Mouse (Mus musculus): ENCODE results near the gene Gpx3. TPM values are rescaled to one million over a fixed set of nuclear protein-coding genes. Genes with fewer than 3 reads are reported as not detected.
A peak's percentile ranks its signal among the peaks of the same experiment; 100 is the strongest.
"Not testable (repeated sequence)": the region's sequence is repeated elsewhere in the genome, so short reads cannot be mapped to it uniquely, and the experiment has no call there.

Gene Gpx3
- total and polyA plus RNA-seq, 2 experiments from 2014 or later, result 16.0 to 44.0 TPM

DNA sequence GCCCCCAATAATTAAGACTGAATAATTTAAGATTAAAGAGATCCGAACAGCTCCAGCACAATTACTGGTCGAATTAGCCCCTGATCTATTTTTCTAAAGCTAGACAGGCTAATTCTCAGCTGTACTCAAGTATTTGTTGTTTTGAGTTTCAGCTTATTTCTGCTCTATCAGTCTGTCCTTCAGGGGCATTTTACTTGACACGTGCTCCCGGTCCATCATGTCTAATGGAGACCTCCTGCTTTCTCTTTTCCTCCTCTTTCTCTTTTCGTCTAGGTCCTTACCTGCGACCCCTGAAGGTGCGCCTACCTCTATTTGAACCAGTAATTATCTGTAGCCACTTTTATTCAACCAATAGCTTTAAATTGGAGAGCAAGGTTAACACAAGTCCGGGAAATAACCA is 52.5 kb downstream of the Gpx3 start:
- H3K4me3 ChIP-seq (ENCODE audit: low read depth, low read length), result no peak overlapping the region
- ATAC-seq (no peak), DNase-seq (no peak)
- H3K9ac ChIP-seq, result no peak overlapping the region
- H3K27me3 ChIP-seq (ENCODE audit: insufficient read depth, low read length), result no peaks in the 10 kb centered on the region
- 63% methylated on average over 8 of the region's 8 CpGs for WGBS
- 0 out of 2 replicates have a peak, but pooled peaks cover 6% of the 10 kb centered on the region for H3K4me1 ChIP-seq (ENCODE audit: insufficient read depth)
- no peaks in the 10 kb centered on the region for H3K9me3 ChIP-seq (ENCODE audit: low read length)
- no peak for TF ChIP-seq CTCF (IDR thresholded peaks at IDR 0.05; ENCODE audit: low read depth)
- H3K36me3 ChIP-seq (ENCODE audit: insufficient read depth), result no peaks in the 10 kb centered on the region
- no peak overlapping the region for H3K4me2 ChIP-seq (ENCODE audit: low read depth)
- no peak overlapping the region for H3K27ac ChIP-seq (ENCODE audit: low read depth, low read length)

DNA sequence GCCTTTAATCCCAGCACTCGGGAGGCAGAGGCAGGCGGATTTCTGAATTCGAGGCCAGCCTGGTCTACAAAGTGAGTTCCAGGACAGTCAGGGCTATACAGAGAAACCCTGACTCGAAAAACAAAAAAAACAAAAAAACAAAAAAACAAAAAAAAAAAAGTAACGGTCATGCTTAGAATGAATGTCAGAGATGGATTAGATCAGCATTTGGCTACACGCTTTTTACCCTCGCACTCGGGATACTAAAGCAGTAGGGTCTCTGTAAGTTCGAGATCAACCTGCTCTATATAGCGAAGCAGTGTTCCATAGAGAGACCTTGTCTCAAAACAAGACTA is 53.1 kb downstream of the Gpx3 start:
- not testable (repeated sequence) for H3K9me3 ChIP-seq (ENCODE audit: low read length); H3K27ac ChIP-seq (ENCODE audit: low read depth, low read length); ATAC-seq; H3K36me3 ChIP-seq (ENCODE audit: insufficient read depth); H3K27me3 ChIP-seq (ENCODE audit: insufficient read depth, low read length); H3K4me1 ChIP-seq (ENCODE audit: insufficient read depth); DNase-seq
- Histone ChIP-seq H3K4me2 (ENCODE audit: low read depth) (peak overlapping the region; percentile 62), H3K9ac (peak overlapping the region; percentile 93), H3K4me3 (ENCODE audit: low read depth, low read length) (peak overlapping the region; percentile 87)
- WGBS, result 45% methylated on average over 10 of the region's 10 CpGs

DNA sequence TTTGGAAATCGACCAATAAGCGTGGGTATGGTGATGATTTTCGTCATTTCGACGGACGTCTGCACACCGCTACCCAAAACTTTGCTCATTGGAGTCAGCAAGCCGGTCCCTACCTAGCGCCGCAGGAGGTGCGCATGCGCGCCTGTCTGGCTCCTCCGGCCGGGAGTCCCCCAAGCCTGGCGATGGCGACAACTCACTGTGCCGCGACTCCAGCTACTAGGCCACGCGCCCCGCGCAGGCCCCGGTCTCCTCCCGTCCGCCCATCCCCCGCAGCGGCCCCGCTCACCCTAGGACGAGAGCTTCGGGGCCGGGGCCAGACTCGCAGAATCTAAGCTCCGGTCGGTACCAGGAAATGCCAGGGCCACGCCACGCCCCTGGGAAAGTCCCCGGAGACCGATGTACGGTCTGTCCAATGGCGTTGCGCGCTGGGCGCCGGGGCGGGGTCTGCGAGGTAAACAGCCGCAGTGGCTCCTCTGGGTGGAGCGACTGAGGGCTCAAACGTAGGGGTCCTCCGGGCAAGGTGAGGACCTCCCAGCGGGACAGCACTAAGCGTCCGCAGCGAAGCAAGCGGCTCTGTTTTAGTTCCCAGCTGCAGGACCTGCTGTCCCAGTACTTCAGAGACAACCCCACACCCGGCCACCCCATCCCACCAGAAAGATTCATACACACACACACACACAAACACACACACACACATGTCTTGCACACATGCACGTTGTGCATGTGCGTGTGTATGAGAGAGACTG is 53.7 kb downstream of the Gpx3 start:
- Histone ChIP-seq H3K9ac (peak overlapping the region; percentile 93), H3K27ac (ENCODE audit: low read depth, low read length) (peak overlapping the region; percentile 83), H3K4me1 (ENCODE audit: insufficient read depth) (0 out of 2 replicates have a peak, but pooled peaks cover 6% of the 10 kb centered on the region), H3K9me3 (ENCODE audit: low read length) (no peaks in the 10 kb centered on the region), H3K4me2 (ENCODE audit: low read depth) (peak overlapping the region; percentile 62), H3K36me3 (ENCODE audit: insufficient read depth) (no peaks in the 10 kb centered on the region), H3K4me3 (ENCODE audit: low read depth, low read length) (peak overlapping the region; percentile 87), H3K27me3 (ENCODE audit: insufficient read depth, low read length) (no peaks in the 10 kb centered on the region)
- ATAC-seq, result peak; percentile 100
- WGBS, result 1% methylated on average over 59 of the region's 59 CpGs
- no peak; the same call in 1 of the 2 replicates for TF ChIP-seq CTCF (IDR thresholded peaks at IDR 0.05; ENCODE audit: low read depth)
- peak; percentile 97 for DNase-seq

DNA sequence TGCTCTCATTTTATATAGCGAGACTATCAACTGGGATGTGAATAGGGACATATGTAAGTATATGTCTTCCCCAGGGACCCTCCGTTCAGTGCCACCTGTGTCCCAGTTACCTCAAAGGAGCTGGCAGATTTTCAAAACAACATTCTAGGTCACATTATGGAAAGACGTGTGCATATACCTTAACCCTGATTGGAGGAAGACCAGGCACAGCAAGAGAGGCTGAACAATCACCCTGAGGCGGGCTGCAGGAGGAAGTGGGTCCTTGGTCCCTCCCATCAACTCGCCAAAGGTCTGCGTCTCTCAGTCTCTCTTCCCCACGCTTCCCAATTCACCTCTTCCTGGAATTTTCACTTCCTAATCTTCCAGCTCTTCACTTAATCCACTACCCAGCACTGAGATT is 54.7 kb downstream of the Gpx3 start:
- 56% methylated on average over 7 of the region's 7 CpGs for WGBS
- no peak overlapping the region for H3K27ac ChIP-seq (ENCODE audit: low read depth, low read length)
- no peak overlapping the region for H3K4me3 ChIP-seq (ENCODE audit: low read depth, low read length)
- no peaks in the 10 kb centered on the region for H3K9me3 ChIP-seq (ENCODE audit: low read length)
- no peak for TF ChIP-seq CTCF (IDR thresholded peaks at IDR 0.05; ENCODE audit: low read depth)
- H3K4me2 ChIP-seq (ENCODE audit: low read depth), result no peak overlapping the region
- ATAC-seq (no peak), DNase-seq (no peak)
- no peaks in the 10 kb centered on the region for H3K36me3 ChIP-seq (ENCODE audit: insufficient read depth)
- 0 out of 2 replicates have a peak, but pooled peaks cover 6% of the 10 kb centered on the region for H3K4me1 ChIP-seq (ENCODE audit: insufficient read depth)
- no peaks in the 10 kb centered on the region for H3K27me3 ChIP-seq (ENCODE audit: insufficient read depth, low read length)
- no peak overlapping the region for H3K9ac ChIP-seq

DNA sequence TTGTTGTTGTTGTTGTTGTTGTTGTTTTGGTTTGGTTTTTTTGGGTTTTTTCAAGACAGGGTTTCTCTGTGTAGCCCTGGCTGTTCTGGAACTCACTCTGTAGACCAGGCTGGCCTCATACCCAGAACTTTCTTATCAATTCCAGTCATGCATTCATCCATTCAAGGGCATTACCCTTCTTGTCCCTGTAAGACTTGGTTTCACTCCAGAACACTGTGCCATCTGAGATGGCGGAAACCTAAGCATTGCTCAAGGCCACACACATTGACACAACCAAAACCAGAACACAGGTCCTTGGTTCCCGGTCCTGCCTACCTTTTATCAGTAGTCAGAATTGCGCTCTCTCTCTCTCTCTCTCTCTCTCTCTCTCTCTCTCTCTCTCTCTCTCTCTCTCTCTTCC is 55.5 kb downstream of the Gpx3 start:
- not testable (repeated sequence) for H3K4me1 ChIP-seq (ENCODE audit: insufficient read depth); H3K27me3 ChIP-seq (ENCODE audit: insufficient read depth, low read length); H3K27ac ChIP-seq (ENCODE audit: low read depth, low read length); ATAC-seq; DNase-seq; H3K36me3 ChIP-seq (ENCODE audit: insufficient read depth); H3K9ac ChIP-seq; H3K4me2 ChIP-seq (ENCODE audit: low read depth); H3K4me3 ChIP-seq (ENCODE audit: low read depth, low read length); H3K9me3 ChIP-seq (ENCODE audit: low read length)
- 94% methylated on average over 3 of the region's 3 CpGs for WGBS

DNA sequence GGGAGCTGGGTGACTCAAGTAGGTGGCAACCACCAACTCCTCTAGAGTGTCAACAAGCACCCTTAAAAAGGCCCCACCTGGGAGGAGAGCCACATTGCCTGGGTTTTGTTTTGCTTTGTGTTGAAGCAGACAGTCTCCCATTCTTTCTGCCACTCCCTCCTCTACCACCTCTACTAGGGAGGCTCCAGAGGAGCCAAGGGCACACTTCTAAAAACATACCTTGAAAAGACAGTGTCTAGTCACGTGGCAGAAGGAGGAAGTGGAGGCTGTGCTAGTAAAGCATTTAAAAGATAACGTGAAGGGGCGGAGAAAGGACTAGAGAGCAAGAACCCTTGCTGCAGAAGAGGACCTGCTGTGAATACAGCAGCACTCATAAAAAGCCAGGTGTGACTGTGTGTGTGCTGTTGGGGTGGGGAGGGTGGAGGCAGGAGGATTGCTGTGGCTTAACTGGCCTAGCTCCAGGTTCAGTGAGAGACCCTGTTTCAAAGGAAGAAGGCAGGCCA is 56.4 kb downstream of the Gpx3 start:
- DNase-seq (no peak), ATAC-seq (no peak)
- WGBS, result 61% methylated on average over 3 of the region's 3 CpGs
- Histone ChIP-seq H3K9ac (no peak overlapping the region), H3K27me3 (ENCODE audit: insufficient read depth, low read length) (no peaks in the 10 kb centered on the region), H3K36me3 (ENCODE audit: insufficient read depth) (no peaks in the 10 kb centered on the region), H3K27ac (ENCODE audit: low read depth, low read length) (no peak overlapping the region), H3K4me3 (ENCODE audit: low read depth, low read length) (no peak overlapping the region), H3K9me3 (ENCODE audit: low read length) (no peaks in the 10 kb centered on the region), H3K4me1 (ENCODE audit: insufficient read depth) (0 out of 2 replicates have a peak, but pooled peaks cover 6% of the 10 kb centered on the region), H3K4me2 (ENCODE audit: low read depth) (no peak overlapping the region)
- no peak for TF ChIP-seq CTCF (IDR thresholded peaks at IDR 0.05; ENCODE audit: low read depth)

Other genes with a start within 250 kb of the Gpx3 start
- gene Cdc42se2, start 114.8 kb upstream of the Gpx3 start, total RNA-seq (2014; rRNA removed), result 137 and 150 TPM in 2 replicates
- 121 and 137 TPM in 2 replicates for gene Cdc42se2, start 114.8 kb upstream of the Gpx3 start, polyA plus RNA-seq (2015; fragmentation: Nextera tagmentation; extraction: Ambion mirVana)
- gene Lyrm7, start 41.5 kb upstream of the Gpx3 start, total RNA-seq (2014; rRNA removed), result 4.0 and 7.1 TPM in 2 replicates
- 11.3 and 12.2 TPM in 2 replicates for gene Lyrm7, start 41.5 kb upstream of the Gpx3 start, polyA plus RNA-seq (2015; fragmentation: Nextera tagmentation; extraction: Ambion mirVana)
- gene Hint1, start 36.1 kb upstream of the Gpx3 start, total RNA-seq (2014; rRNA removed), result 622 and 776 TPM in 2 replicates
- gene Hint1, start 36.1 kb upstream of the Gpx3 start, polyA plus RNA-seq (2015; fragmentation: Nextera tagmentation; extraction: Ambion mirVana), result 1,041 and 1,347 TPM in 2 replicates
- gene Tnip1, start 60.5 kb downstream of the Gpx3 start, total RNA-seq (2014; rRNA removed), result 9.8 and 14.9 TPM in 2 replicates
- gene Tnip1, start 60.5 kb downstream of the Gpx3 start, polyA plus RNA-seq (2015; fragmentation: Nextera tagmentation; extraction: Ambion mirVana), result 13.0 and 16.6 TPM in 2 replicates
- gene Anxa6, start 131.0 kb downstream of the Gpx3 start, total RNA-seq (2014; rRNA removed), result 52.3 and 57.2 TPM in 2 replicates
- gene Anxa6, start 131.0 kb downstream of the Gpx3 start, polyA plus RNA-seq (2015; fragmentation: Nextera tagmentation; extraction: Ambion mirVana), result 40.5 and 50.2 TPM in 2 replicates
- gene Ccdc69, start 175.7 kb downstream of the Gpx3 start, total RNA-seq (2014; rRNA removed), result 0.48 and 0.62 TPM in 2 replicates
- gene Ccdc69, start 175.7 kb downstream of the Gpx3 start, polyA plus RNA-seq (2015; fragmentation: Nextera tagmentation; extraction: Ambion mirVana), result 0.18 and 0.29 TPM in 2 replicates
- 19.9 and 20.2 TPM in 2 replicates for gene Gm2a, start 195.7 kb downstream of the Gpx3 start, total RNA-seq (2014; rRNA removed)
- 46.7 and 48.4 TPM in 2 replicates for gene Gm2a, start 195.7 kb downstream of the Gpx3 start, polyA plus RNA-seq (2015; fragmentation: Nextera tagmentation; extraction: Ambion mirVana)
- not detected in 2 replicates for gene Slc36a3, start 249.3 kb downstream of the Gpx3 start, total RNA-seq (2014; rRNA removed)
- gene Slc36a3, start 249.3 kb downstream of the Gpx3 start, polyA plus RNA-seq (2015; fragmentation: Nextera tagmentation; extraction: Ambion mirVana), result not detected in 2 replicates